Mouse (Mus musculus): ENCODE results near the gene Gsc2. TPM values are rescaled to one million over a fixed set of nuclear protein-coding genes. Genes with fewer than 3 reads are reported as not detected.

Gsc2 gene
- polyA plus RNA-seq, 1 experiment from 2014 or later, result not detected

GRCm38 (mm10) chr16:17865293-17865692 is 49.6 kb downstream of the Gsc2 start:
- no peak for DNase-seq (ENCODE audit: low spot score)

Other genes with a start within 250 kb of the Gsc2 start
- gene Med15, start 182.2 kb downstream of the Gsc2 start, polyA plus RNA-seq (2015; fragmentation: Nextera tagmentation; extraction: Ambion mirVana), result 31.6 and 36.9 TPM in 2 replicates
- gene Klhl22, start 155.4 kb downstream of the Gsc2 start, polyA plus RNA-seq (2015; fragmentation: Nextera tagmentation; extraction: Ambion mirVana), result 27.6 and 30.2 TPM in 2 replicates
- 3.6 and 4.3 TPM in 2 replicates for gene Scarf2, start 117.8 kb downstream of the Gsc2 start, polyA plus RNA-seq (2015; fragmentation: Nextera tagmentation; extraction: Ambion mirVana)
- gene B830017H08Rik, start 81.9 kb downstream of the Gsc2 start, polyA plus RNA-seq (2015; fragmentation: Nextera tagmentation; extraction: Ambion mirVana), result not detected in 2 replicates
- gene Car15, start 76.7 kb downstream of the Gsc2 start, polyA plus RNA-seq (2015; fragmentation: Nextera tagmentation; extraction: Ambion mirVana), result 0.83 and 1.3 TPM in 2 replicates
- gene Gm20518, start 23.4 kb downstream of the Gsc2 start, polyA plus RNA-seq (2015; fragmentation: Nextera tagmentation; extraction: Ambion mirVana), result 0.20 TPM in 1 of 2 replicates, not detected in the other
- gene Tssk1, start 20.8 kb downstream of the Gsc2 start, polyA plus RNA-seq (2015; fragmentation: Nextera tagmentation; extraction: Ambion mirVana), result 0.05 TPM in 1 of 2 replicates, not detected in the other
- gene Dgcr2, start 16.5 kb downstream of the Gsc2 start, polyA plus RNA-seq (2015; fragmentation: Nextera tagmentation; extraction: Ambion mirVana), result 42.5 and 43.7 TPM in 2 replicates
- gene Tssk2, start 16.4 kb downstream of the Gsc2 start, polyA plus RNA-seq (2015; fragmentation: Nextera tagmentation; extraction: Ambion mirVana), result not detected in 2 replicates
- 32.7 and 38.8 TPM in 2 replicates for gene Ess2, start 3.7 kb downstream of the Gsc2 start, polyA plus RNA-seq (2015; fragmentation: Nextera tagmentation; extraction: Ambion mirVana)
- 50.2 and 51.5 TPM in 2 replicates for gene Slc25a1, start 13.2 kb upstream of the Gsc2 start, polyA plus RNA-seq (2015; fragmentation: Nextera tagmentation; extraction: Ambion mirVana)
- 0.73 and 1.1 TPM in 2 replicates for gene Vpreb2, start 65.4 kb upstream of the Gsc2 start, polyA plus RNA-seq (2015; fragmentation: Nextera tagmentation; extraction: Ambion mirVana)
- 125 and 128 TPM in 2 replicates for gene Dgcr6, start 137.8 kb upstream of the Gsc2 start, polyA plus RNA-seq (2015; fragmentation: Nextera tagmentation; extraction: Ambion mirVana)
- gene Prodh, start 175.1 kb upstream of the Gsc2 start, polyA plus RNA-seq (2015; fragmentation: Nextera tagmentation; extraction: Ambion mirVana), result 29.2 and 29.5 TPM in 2 replicates
- 0.31 and 0.68 TPM in 2 replicates for gene Rtn4r, start 212.6 kb upstream of the Gsc2 start, polyA plus RNA-seq (2015; fragmentation: Nextera tagmentation; extraction: Ambion mirVana)

Data from thymus, postnatal 0 days (tissue).